Mouse (Mus musculus) cerebellum, adult 2 months (tissue): ENCODE data around the gene Ppargc1a.

Experiments used
- CTCF ChIP-seq: fragments of 200-500 bp; IDR thresholded peaks from 2 replicates; pipeline ENCODE4 v1.5.1; 2011; ENCODE audit warnings: low read depth, mild to moderate bottlenecking, control low read depth, low read length, moderate library complexity, borderline replicate concordance; ENCODE audit not compliant: insufficient read depth
- POLR2A ChIP-seq: fragments of 200-500 bp; IDR thresholded peaks from 2 replicates; pipeline ENCODE4 v1.6.1; 2011; ENCODE audit warnings: low read length, control low read depth, borderline replicate concordance; ENCODE audit not compliant: insufficient read depth

- no peak for TF ChIP-seq POLR2A
- no peak for TF ChIP-seq CTCF
These were observed 26.0 kb downstream of the Ppargc1a start for GRCm38 (mm10) chr5:51541557-51541956.
